Mouse (Mus musculus): ENCODE measurements at regions not wholly inside any gene's neighbourhood (a gene's known extent, or its start where the extent isn't known, plus 50 kb on each side); places are given as distances from the start of the nearest gene placed in this dataset.

DNA sequence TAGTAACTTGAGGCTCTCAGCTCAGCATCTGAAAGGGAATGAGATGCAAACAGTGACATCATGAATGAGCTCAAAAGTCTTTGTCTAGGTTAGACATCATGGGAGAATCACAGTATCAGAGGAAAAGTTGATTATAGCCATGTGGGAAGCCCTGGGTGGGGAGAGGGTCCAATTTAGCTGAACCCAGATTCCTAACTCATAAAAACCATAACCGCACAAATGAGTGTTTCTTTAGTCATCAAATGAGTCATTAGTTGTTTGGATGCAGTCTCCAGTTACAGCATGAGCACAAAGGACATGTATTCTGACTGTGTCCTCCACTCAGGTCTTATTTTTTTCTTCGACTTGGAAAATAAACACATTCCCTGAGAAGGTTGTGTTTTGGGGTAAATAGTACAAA lies 406.5 kb downstream of the Cntnap4 start:
- no peak for TF ChIP-seq CTCF (IDR thresholded peaks at IDR 0.05; ENCODE audit: low read depth, low read length)
- no peak for TF ChIP-seq POLR2A (IDR thresholded peaks at IDR 0.05; ENCODE audit: borderline replicate concordance, low read depth, low read length)

Measured in bone marrow macrophage, adult 2 months (primary cell).